Mouse (Mus musculus) intestine, embryonic 15.5 days (tissue): ENCODE data around the gene Vmn2r62. TPM values are rescaled to one million over a fixed set of nuclear protein-coding genes. Genes with fewer than 3 reads are reported as not detected.
"Not testable (repeated sequence)": the region's sequence is repeated elsewhere in the genome, so short reads cannot be mapped to it uniquely, and the experiment has no call there.

Experiments
- ATAC-seq: fragments of 200-750 bp; cut with Nextera tagmentation; 2 replicates; pipeline ENCODE4 v1.8.0; 2017; ENCODE audit warnings: moderate TSS enrichment, moderate library complexity
- H3K27ac ChIP-seq: fragments of 300-500 bp; sonication (generic); 2 replicates; pipeline ENCODE4 v1.5.1; 2015; ENCODE audit warnings: mild to moderate bottlenecking, inconsistent platforms
- H3K27me3 ChIP-seq: fragments of 300-500 bp; sonication (generic); replicated peaks from 2 replicates; pipeline ENCODE4 v1.6.1; 2015; ENCODE audit warnings: inconsistent platforms
- H3K36me3 ChIP-seq: fragments of 300-500 bp; sonication (generic); 2 replicates; pipeline ENCODE4 v1.6.1; 2015; ENCODE audit warnings: inconsistent platforms
- H3K4me1 ChIP-seq: fragments of 300-500 bp; sonication (generic); replicated peaks from 2 replicates; pipeline ENCODE4 v1.6.1; 2015; ENCODE audit warnings: inconsistent platforms
- H3K4me2 ChIP-seq: fragments of 300-500 bp; sonication (generic); replicated peaks from 2 replicates; pipeline ENCODE4 v1.6.1; 2015; ENCODE audit warnings: mild to moderate bottlenecking, inconsistent platforms
- H3K4me3 ChIP-seq: fragments of 300-500 bp; sonication (generic); replicated peaks from 2 replicates; pipeline ENCODE4 v1.5.1; 2015; ENCODE audit warnings: inconsistent platforms
- H3K9ac ChIP-seq: fragments of 300-500 bp; sonication (generic); 2 replicates; pipeline ENCODE4 v1.6.1; 2015; ENCODE audit warnings: inconsistent platforms
- H3K9me3 ChIP-seq: fragments of 300-500 bp; sonication (generic); 2 replicates; pipeline ENCODE4 v1.6.1; 2016; ENCODE audit warnings: inconsistent platforms
- WGBS: fragments of 180-500 bp; shearing (Covaris S2); methylation state at CpG from one replicate; pipeline ENCODE4 v1.1.7; 2015; 5-methylcytosine and 5-hydroxymethylcytosine counted together
- polyA plus RNA-seq: library from polyadenylated mRNA; unstranded; fragments of >200 nt; fragmentation: Nextera tagmentation; extraction: Ambion mirVana; gene quantifications from 2 replicates; pipeline ENCODE4 v1.2.1, GENCODE M21; 2015

Gene Vmn2r62
- polyA plus RNA-seq = not detected in 2 replicates

DNA sequence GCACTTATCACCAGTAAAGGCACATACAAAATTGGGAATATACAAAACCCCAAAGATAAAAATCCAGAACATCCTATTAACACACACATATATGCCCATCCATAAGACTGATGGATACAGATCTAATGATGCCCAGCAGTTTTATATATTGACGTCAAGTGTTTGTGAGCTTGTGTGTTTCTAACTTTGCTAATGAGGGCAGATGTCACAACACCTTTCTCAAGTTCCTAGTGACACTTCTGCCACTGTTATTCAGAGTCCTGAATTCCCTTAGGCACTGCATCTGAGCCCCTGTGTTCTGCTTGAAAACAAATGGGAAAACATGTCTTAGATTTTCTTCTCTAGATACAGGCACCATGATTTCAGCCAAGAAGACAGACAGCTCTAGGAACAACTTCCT is at the start of gene Vmn2r62:
Gene Vmn2r62 (minus strand): TSS at position 101 of the 400 bp plus-strand sequence.
- no CpG with 5 or more reads among the region's 1 CpGs for WGBS
- H3K9me3 ChIP-seq, H3K4me1 ChIP-seq, H3K36me3 ChIP-seq, H3K4me2 ChIP-seq, H3K27me3 ChIP-seq, ATAC-seq, H3K27ac ChIP-seq, H3K4me3 ChIP-seq, H3K9ac ChIP-seq: not testable (repeated sequence)

- H3K9ac ChIP-seq = not testable (repeated sequence)
Observed at GRCm38 (mm10) chr7:42838366-42838765, 45.0 kb upstream of the Vmn2r62 start.

GRCm38 (mm10) chr7:42832221-42832620 is 38.9 kb upstream of the Vmn2r62 start:
- Histone ChIP-seq H3K36me3 (no peaks in the 10 kb centered on the region), H3K4me3 (no peak overlapping the region), H3K4me2 (no peak overlapping the region), H3K9me3 (no peaks in the 10 kb centered on the region), H3K27me3 (no peaks in the 10 kb centered on the region), H3K9ac (no peak overlapping the region), H3K27ac (no peak overlapping the region), H3K4me1 (no peaks in the 10 kb centered on the region)
- WGBS = 76% methylated on average over 3 of the region's 3 CpGs
- ATAC-seq = no peak

More at GRCm38 (mm10) chr7:42838366-42838765, 45.0 kb upstream of the Vmn2r62 start:
- H3K36me3 ChIP-seq, H3K27ac ChIP-seq, H3K4me2 ChIP-seq, H3K4me1 ChIP-seq, H3K27me3 ChIP-seq, ATAC-seq, H3K4me3 ChIP-seq, H3K9me3 ChIP-seq: not testable (repeated sequence)

DNA sequence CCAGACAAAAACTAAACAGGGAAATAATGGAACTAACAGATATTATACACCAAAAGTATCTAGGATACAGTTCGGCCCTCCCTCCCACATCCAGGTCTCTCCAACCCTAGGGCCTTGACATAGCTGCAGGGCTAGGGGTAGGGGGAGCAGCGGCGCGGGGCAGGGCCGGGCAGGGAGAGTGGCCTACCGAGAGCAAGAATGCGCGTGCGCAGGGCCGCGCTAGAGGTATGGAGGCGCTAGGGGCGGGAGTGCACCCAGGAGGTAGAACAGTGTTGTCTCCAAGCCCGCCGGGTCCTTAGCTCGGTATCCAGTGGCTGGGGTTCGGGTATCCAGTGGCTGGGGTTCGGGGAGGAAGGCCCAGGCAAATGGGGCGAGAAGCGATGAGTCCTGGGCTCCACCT is 43.5 kb downstream of the Vmn2r62 start:
- Histone ChIP-seq H3K27ac (no peak overlapping the region), H3K9me3 (no peaks in the 10 kb centered on the region), H3K27me3 (no peaks in the 10 kb centered on the region), H3K9ac (no peak overlapping the region), H3K4me2 (no peak overlapping the region), H3K4me1 (no peaks in the 10 kb centered on the region), H3K4me3 (no peak overlapping the region), H3K36me3 (no peaks in the 10 kb centered on the region)
- no peak for ATAC-seq
- 52% methylated on average over 20 of the region's 20 CpGs for WGBS

DNA sequence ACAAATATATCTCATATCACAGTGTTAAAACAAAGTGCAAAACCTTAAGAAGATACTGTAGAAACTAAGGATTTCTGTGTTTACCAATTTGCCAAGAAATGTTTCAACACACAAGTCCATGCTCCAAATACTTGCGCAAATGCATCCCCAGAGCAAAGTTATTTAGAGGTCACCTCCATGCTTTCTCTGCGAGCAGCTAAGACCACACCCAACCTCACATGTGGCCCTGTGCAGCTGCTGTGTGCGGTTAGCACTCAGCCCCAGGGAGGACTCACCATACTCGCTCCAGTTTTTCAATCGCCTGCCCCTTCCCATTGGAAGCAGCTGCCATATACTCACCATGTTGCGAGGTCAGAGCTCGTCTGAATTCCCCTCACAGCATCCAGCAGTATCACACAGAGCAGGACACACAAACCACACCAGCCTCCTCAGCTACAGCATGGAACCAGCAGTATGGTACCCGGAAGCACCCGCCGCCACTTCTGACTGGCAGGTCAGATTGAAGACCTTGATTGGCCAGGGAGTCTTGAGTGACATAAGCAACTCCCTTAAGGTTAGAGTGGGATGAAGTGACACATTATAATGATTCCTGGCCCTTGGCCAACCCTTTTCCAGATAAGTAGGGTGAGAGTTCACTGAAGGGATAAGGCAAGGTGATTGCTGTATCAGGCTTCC is 54.7 kb downstream of the Vmn2r62 start:
- no peaks in the 10 kb centered on the region for H3K9me3 ChIP-seq
- WGBS = 82% methylated on average over 10 of the region's 10 CpGs
- H3K36me3 ChIP-seq = no peaks in the 10 kb centered on the region
- H3K4me1 ChIP-seq = no peaks in the 10 kb centered on the region
- no peak for ATAC-seq
- H3K9ac ChIP-seq = no peak overlapping the region
- no peak overlapping the region for H3K4me3 ChIP-seq
- H3K27me3 ChIP-seq = no peaks in the 10 kb centered on the region
- no peak overlapping the region for H3K27ac ChIP-seq
- no peak overlapping the region for H3K4me2 ChIP-seq

DNA sequence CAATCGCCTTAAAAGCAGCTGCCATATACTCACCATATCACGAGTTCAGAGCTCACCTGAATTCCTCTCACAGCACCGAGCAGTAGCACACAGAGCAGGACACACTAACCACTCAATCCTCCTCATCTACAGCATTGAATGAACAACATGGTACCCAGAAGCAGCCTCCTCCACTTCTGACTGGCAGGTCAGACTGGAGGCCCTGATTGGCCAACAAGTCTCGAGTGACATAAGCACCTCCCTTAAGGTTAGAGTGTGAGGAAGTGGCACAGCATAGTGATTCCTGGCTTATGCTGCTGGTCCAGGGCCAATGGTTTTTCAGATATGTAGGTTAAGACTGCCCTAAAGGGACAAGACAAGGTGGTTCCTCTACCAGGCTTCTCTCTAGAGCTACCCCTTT is 66.4 kb downstream of the Vmn2r62 start, which contains the start of gene Gm17067:
Gene Gm17067 (minus strand): TSS at position 101 of the 400 bp plus-strand sequence.
- H3K9ac ChIP-seq, ATAC-seq, H3K4me1 ChIP-seq, H3K4me3 ChIP-seq, H3K9me3 ChIP-seq, H3K36me3 ChIP-seq, H3K27me3 ChIP-seq, H3K4me2 ChIP-seq, H3K27ac ChIP-seq: not testable (repeated sequence)
- WGBS = 89% methylated on average over 4 of the region's 4 CpGs

Other genes starting within 250 kb of the Vmn2r62 start
- not detected in 2 replicates for gene Gm21028, start 214.9 kb downstream of the Vmn2r62 start, polyA plus RNA-seq
- 1.5 and 2.0 TPM in 2 replicates for gene Zfp977, start 201.0 kb downstream of the Vmn2r62 start, polyA plus RNA-seq
- 3.2 and 3.8 TPM in 2 replicates for gene Zfp976, start 150.9 kb downstream of the Vmn2r62 start, polyA plus RNA-seq
- 6.0 and 6.9 TPM in 2 replicates for gene Zfp975, start 100.8 kb downstream of the Vmn2r62 start, polyA plus RNA-seq
- gene Gm17067, start 66.5 kb downstream of the Vmn2r62 start, polyA plus RNA-seq = not detected in 2 replicates
- gene Gm2381, start 73.7 kb upstream of the Vmn2r62 start, polyA plus RNA-seq = not detected in 2 replicates
- gene Vmn2r63, start 140.3 kb upstream of the Vmn2r62 start, polyA plus RNA-seq = not detected in 2 replicates
- gene Gm9268, start 225.2 kb upstream of the Vmn2r62 start, polyA plus RNA-seq = not detected in 2 replicates